Mouse (Mus musculus): ENCODE results near the gene Znhit1. TPM values are rescaled to one million over a fixed set of nuclear protein-coding genes. Genes with fewer than 3 reads are reported as not detected.

Znhit1 gene
- total RNA-seq, 2 experiments from 2014 or later: 84.0 to 97.9 TPM

- DNase-seq: peak; percentile 96 to 97
Observed at GRCm38 (mm10) chr5:136986695-136987137, 1.1 kb downstream of the Znhit1 start, which contains the start of gene Plod3. Plod3 (plus strand) TSS chr5:136987019.

DNA sequence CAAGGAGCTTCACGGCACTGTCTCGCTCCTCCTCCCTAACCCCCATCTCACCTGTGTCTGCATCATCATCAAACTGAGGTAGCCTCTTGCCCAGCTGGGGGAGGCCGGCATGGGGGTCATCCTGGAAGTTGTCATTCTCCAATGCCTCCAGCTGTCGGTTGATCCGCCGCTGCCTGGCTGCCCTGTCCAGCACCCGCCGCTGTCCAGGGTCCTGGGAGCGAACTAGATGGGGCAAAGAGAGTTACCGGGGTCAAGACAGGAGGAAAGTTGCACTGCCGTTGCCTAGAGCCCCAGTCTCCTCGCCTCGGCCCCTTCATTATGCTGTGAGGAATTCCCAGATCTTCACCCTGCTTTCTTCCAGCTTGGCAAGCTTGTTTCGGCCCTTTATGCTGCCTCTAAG lies 3.0 kb downstream of the Znhit1 start:
- peak in 1 of 2 experiments; percentile 28 for DNase-seq

DNA sequence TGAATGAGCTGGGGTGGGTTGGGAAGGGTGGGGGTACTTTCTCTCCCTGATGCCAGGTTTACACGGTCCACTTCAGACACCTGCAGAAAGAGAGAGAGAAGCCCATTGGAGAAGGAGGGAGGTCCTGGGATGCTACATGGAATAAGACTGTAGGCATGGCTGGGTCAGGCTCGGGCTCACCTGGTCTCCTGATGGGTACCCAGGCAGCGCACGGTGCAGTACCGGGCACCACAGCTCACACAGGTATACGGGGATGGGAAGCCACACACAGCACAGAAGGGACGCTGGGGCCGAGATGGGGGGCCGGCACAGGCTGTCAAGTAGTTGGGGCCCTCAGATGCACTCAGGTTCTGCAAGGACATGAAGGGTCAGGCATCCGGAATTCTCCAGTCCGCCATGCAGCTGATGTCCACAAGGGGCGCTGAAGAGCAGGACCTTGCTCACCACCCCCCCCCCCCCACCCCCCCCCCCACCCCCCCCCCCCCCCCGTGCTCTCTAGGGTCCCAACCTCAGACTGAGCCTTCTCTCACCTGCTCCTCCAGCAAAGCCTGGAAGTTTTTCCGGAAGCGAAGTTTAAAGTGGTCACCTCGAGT lies 5.4 kb downstream of the Znhit1 start:
- peak in 1 of 2 experiments; percentile 72 for DNase-seq

DNA sequence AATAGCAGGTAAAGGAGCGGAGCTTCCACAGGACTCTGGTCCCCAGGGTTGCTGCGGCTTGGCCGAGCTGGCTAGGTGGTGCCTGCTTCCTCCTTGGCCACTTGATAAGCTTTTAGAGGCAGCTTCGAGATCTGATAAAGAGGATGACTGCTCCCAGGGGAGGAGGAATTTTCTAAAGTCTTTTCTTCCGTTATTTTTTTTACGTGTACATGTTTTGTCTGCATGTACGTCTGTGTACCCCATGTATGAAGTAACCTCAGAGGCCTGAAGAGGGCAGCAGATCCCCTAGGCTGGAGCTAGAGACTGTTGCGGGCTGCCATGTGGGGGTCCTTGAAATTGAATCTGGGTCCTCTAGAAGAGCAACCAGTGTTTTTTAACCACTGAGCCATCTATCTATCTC lies 6.8 kb downstream of the Znhit1 start:
- DNase-seq: no peak

GRCm38 (mm10) chr5:136979762-136980161 lies 8.1 kb downstream of the Znhit1 start:
- no peak for DNase-seq

DNA sequence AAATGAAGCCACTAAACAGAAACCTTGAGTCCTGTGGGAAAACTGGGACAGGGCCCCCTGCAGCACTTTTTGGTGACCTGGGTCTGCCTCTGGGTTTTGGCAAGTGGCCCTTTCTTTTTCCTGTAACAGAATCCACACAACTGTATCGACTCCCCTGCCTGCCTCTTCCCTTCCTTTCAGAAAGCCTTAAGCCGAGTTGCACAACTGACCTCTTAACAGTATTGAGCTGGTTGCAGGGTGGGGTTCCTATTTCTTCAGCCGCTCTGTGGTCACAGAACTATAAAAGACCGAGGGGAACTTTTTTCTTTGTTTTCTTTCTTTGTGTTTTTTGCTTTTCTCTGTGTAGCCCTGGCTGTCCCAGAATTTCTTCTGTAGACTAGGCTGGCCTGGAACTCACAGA lies 10.1 kb downstream of the Znhit1 start:
- DNase-seq: no peak

DNA sequence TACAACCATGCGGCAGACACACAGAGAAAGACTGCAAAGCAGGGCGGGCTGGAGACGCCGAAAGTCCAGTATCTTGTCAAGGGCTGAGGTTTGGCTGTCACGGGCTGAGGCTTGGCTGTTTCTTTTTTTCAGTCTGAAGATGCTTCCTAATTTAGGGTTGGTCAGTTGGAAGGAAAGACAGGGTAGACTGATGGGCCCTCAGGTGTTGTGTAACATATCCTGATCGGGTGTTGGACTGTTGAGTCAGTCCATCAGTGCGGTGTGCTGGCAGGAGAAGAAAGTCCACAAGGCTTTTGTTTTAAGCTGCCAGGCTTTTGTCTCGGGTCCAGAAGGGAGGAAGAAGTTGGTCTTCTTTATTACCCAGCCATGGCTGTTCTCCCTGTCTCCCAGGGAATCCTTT lies 14.2 kb downstream of the Znhit1 start:
- DNase-seq: no peak

DNA sequence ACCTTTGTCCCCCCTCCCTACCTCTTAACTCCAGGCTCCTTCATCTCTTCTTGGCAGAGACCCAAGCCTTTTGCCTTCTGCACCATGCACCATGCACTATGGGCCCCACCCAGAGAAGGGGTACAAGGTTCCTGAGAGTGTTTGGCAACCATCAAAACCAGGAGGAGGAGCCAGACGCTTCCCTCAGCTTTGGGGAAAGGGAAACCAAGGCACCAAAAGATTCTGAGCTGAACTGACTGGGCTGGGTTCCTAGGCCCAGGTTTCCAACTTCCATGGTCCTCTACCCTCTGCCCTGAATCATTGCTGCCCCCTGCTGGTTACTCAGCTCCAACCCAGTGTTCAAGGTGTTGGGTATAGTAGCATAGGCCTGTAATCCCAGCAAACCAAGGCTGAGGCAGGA lies 17.1 kb downstream of the Znhit1 start:
- peak; percentile 79 to 91 for DNase-seq

- peak; percentile 62 to 78 for DNase-seq
Observed at GRCm38 (mm10) chr5:136967592-136967991, 20.2 kb downstream of the Znhit1 start.

DNA sequence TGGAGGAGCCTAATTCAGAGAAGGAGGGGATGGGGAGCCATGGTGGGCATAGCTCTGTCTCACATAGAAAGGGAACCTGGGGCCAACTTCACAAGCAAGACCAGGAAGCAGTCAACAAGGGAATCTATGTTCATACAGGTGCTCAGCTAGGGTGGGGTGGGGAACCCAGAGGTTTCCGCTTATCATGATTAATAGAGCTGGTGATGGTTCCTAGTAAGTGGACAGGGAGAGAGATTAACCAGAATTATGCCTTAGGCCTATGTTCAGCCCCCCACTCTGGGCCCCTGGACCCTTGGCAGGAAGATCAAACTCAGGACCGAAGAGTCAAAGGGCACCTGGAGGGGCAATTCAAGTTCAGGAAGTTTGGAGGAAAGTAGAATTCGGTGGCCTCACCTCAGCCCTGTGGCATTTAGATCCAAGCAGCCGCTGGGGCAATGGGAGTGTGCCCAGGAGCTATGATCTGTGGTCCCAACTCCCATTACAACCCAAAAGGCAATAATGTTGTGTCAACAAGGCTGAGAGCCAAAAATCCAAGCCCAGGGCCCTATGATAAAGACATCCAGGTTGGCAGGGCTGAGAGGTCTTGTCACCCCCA lies 20.9 kb downstream of the Znhit1 start:
- DNase-seq: no peak

- DNase-seq: peak; percentile 55 to 62
Observed at GRCm38 (mm10) chr5:136966331-136966730, 21.5 kb downstream of the Znhit1 start, which contains the start of gene Cldn15. Cldn15 (plus strand) TSS chr5:136966616.

- no peak for DNase-seq
Observed at GRCm38 (mm10) chr5:136965686-136966085, 22.1 kb downstream of the Znhit1 start.

DNA sequence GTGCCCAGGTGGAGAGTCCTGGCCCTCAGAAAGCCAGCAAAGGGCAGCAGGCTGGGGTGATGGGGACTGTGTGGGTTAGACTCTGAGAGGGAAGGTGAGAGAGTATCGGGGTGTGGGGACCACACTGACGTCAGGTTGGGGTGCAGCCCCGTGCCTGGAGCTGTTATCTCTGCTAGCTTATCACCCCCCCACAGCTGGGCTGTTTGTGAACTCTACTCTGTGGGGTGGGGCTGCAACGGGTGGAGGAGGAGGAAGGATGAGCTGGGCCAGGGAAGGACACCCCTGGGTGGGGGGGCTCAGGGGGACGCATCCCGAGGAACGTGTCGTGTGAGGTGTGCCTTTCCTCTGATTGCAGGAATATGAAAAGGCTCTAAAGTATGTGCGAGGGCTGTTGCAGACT lies 22.6 kb downstream of the Znhit1 start:
- no peak for DNase-seq

GRCm38 (mm10) chr5:136962966-136963540 lies 24.8 kb downstream of the Znhit1 start:
- no peak for DNase-seq

DNA sequence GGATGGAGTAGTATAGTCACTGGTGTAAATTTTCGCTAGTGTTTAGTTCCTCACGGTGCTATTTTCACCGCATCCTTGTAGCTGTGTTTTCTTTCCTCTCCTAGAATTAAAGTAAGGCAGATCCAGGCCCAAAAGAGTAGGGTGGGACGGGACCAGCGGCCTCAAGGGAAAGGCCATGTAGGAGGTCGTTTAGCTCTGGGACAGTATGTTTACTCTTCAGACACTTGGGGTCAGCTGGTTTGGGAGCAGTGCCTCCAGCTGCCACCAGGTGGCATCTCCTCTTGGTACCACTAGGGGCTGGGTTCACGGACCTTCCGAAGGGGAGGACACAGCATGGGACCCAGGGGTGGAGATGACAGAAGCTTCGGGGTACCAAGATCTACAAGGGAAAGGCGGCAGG lies 25.3 kb downstream of the Znhit1 start:
- DNase-seq: peak; percentile 82 to 88

DNA sequence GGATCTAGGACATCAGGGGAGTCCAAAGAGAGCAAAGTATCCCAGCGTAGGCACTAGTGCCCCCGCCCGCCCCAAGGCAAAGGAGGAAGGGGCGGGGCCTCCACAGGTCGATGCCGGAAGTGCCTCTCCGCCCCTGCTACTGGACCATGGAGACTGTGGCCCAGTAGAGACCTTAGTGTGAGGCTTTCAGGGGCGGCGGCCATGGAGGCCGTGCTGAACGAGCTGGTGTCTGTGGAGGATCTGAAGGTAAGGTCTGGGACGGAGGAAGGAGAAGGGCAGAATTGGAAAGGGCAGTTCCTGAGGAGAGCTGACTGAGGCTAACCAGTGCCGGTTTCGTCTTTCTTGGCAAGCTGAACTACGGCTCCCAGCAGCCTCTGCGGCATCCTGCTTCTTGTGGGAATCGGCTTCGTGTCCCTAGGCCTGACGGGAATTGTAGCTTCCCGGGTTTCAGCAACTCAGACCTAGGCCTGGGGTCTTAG lies 25.8 kb downstream of the Znhit1 start:
- peak; percentile 90 to 95 for DNase-seq

- DNase-seq: peak in 1 of 2 experiments; percentile 37
Observed at GRCm38 (mm10) chr5:136961334-136961982, 26.4 kb downstream of the Znhit1 start.

DNA sequence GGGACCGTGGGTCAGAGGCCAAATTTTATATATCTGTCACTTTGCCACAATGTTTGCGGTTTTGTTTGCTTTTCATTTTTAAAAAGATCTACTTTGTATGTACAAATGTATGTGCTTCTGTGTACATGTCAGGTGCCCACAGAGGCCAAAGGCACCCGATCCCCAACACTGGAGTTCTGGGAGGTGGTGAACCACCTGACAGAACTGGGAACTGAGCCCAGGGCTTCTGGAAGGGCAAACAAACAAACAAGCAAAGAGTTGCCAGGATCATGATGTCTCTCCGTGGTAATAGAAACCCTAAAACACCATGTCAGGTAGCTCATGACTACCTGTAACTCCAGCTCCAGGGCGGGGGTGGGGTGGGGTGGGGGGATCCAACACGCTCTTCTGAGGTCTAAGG lies 27.8 kb downstream of the Znhit1 start:
- DNase-seq: no peak

DNA sequence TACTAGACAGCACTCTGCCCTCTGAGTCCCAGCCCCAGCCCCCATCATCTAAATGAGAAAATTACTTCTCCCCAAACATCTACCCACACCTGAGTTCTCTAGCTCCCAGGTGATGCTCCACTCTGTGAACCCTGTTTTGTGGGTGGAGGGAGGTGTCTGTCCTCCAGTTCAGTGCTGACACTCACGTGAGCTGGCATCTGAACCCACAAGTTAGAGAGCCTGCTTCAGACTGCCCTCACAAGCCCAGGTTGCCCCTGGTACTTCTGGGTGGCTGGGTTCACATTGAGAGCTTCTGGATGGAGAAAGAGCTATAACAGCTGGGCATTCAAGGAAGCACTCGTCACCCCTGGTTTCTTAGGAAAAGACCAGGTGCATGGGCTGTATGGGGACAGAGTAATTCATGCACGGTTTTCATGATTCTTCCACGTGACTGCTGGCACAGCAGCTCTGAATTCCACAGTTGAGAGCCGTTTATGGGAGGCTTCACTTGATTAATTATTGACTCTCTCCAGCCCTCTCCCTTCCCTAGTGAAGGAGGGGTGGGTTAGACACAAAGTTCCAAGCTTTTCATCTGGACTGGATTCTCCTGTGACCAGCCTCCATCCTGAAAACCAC lies 28.7 kb downstream of the Znhit1 start:
- DNase-seq: no peak

DNA sequence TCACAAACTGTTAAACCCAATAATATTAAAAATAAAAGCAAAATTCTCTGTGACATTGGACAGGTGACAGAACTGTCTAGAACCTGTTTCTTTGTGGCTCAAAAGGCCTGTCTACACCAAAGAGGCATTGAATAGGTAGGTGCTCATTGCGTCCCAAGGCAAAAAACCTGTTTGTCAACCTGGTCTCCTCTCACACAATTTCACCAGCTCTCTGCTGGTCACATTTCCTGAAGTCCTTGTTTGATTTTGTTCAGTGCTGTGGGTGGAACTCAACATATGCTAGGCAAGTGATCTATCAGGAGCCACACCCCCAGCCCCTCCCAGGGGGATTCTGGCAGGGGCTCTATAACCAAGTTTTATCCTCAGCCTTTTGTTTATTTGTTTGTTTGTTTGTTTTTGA lies 30.6 kb downstream of the Znhit1 start:
- no peak for DNase-seq

DNA sequence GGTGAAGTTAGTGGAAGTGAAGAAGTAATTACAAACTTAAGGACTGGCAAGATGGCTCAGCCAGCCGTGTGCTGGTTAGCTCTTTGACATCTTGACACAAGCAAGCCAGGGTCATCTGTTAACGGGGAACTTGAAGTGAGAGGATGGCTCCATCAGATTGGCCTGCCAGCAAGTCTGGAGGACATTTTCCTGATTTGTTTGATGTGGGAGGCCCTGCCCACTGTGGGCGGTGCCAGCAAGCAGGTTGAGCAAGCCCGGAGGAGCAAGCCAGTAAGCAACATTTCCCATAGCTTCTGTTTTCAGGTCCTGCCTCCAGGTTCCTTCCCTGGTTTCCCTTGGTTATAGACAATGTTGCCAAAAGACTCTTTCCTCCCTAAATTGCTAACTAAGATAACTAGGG lies 32.2 kb downstream of the Znhit1 start:
- DNase-seq: no peak

GRCm38 (mm10) chr5:136953440-136953951 lies 34.3 kb downstream of the Znhit1 start:
- peak; percentile 40 to 54 for DNase-seq
